Mouse (Mus musculus): ENCODE results near the gene Spaca6. TPM values are rescaled to one million over a fixed set of nuclear protein-coding genes. Genes with fewer than 3 reads are reported as not detected.
"Not testable (repeated sequence)": the region's sequence is repeated elsewhere in the genome, so short reads cannot be mapped to it uniquely, and the experiment has no call there.

Gene Spaca6
- total RNA-seq, 2 experiments from 2014 or later, result 7.0 to 15.8 TPM

GRCm38 (mm10) chr17:17844606-17845005, 17.6 kb downstream of the Spaca6 start:
- not testable (repeated sequence) for DNase-seq

DNA sequence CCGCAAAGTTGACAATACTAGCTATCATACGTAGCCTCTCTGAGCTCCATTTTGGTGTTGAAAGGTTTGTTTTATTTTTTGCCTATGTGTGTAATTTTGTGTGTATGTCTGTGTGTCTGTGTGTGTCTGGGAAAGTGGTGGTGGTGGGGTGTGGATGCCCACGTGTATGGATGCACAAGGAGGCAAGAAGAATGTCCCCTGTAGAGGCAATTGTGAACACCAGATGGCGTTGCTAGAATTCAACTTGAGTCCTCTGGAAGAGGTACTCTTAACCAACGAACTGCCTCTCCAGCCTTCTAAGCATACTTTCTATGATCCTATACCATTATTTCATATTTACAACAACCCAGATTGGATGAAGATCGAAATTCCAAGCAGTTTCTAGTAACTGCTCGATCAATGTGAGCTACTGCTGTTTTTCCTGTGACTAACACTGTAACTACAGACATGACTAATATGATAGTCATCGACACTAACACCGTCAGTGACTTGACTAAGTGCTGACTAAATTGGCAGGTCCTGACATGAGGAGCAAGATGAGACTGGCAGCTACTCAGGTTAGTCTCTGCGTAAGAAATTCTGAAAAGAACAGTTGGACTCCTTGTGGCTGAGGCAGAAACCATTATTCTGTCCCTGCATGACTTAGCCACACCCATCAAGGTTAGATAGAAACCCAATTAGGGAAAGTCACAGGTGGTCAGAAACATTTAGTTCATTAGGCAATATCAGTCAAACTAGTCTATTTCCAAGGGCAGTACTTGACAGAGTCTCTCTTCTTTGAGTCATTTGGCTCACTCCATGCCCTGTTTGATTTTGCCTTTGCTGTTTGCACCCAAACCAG, 18.4 kb downstream of the Spaca6 start:
- DNase-seq, result no peak

GRCm38 (mm10) chr17:17848988-17849387, 22.0 kb downstream of the Spaca6 start:
- DNase-seq, result no peak

- DNase-seq, result no peak
Observed at GRCm38 (mm10) chr17:17849906-17850712, 23.2 kb downstream of the Spaca6 start.

- DNase-seq, result no peak
Observed at GRCm38 (mm10) chr17:17855064-17855838, 28.3 kb downstream of the Spaca6 start, which contains the start of gene Has1. Gene Has1 (minus strand): TSS chr17:17855205.

DNA sequence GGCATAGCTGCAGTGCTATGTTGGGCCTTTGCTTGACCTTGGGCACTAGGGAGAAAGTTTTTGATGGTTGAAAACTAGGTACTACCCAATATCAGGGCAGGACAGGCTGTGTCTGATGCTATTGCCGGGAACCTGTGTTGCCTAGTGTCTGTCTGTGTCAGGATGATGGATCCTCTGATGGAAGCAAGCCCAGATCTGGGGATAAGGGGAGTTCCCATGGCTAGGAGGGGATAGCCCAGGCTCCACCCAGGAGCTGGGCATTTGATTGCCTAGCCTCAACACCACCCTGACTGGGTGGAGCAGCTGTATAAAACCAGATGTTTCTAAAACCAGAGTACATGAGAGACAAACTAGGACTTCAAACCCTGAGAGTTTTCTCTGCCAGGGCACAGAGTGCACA, 29.7 kb downstream of the Spaca6 start:
- no peak for DNase-seq

- DNase-seq, result no peak
Observed at GRCm38 (mm10) chr17:17857446-17857845, 30.5 kb downstream of the Spaca6 start.

DNA sequence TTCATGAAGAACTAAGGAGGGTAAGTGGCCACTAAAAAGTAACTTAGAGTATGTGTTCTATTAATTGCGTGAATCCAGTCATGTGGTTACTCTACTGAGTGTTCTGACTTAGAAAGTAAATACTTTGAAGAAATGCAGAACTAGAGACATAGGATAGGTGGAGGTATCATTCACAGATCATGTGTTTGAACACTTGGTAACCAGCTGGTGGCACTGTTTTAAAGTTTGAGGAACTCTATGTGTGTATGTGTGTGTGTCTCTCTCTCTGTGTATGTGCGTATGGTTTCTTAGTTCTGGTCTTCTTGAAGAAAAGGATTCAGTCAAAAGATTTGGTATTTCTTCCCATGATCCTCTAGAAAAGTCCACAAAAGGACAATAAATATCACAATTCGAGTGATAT, 33.2 kb downstream of the Spaca6 start:
- DNase-seq, result no peak

DNA sequence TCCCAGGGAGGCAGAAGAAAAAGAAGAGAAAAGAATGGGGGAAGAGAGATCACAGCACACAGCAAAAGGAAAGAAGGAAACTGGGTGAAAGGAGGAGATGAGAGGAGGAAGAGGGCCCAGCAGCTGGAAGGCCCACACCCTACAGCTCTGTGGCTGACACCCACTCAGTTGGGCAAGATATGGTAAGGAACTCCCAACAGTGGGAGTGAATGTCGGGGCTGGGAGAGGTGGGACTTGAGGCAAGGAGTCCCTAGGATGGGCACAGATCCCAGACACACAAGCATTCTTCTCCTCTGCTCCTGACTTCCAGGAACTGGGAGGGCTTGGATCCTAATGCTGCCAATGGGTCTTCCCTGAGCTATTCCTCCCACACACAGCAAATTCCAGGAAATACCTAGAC, 35.4 kb downstream of the Spaca6 start:
- peak; percentile 18 for DNase-seq

DNA sequence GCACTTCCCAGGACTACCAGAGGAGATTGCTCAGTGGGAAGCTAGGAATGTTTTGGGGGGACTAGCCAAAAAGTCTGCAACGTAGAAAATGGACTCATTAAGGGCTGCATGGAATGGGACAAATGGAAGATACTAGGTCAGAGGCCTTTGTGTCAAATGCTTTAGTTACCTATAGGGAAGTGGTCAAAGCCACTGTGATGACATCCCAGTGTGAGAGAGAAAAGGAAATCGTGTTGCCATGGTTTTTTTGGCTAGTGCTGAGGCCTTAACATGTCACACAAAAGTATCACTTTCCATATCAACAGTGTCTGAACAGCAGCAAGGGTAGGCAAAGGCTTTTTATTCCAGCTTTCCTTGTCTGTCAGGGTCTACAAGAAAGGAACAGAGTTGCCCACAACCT, 38.2 kb downstream of the Spaca6 start:
- no peak for DNase-seq

GRCm38 (mm10) chr17:17866801-17867469, 40.0 kb downstream of the Spaca6 start:
- DNase-seq, result peak; percentile 18

DNA sequence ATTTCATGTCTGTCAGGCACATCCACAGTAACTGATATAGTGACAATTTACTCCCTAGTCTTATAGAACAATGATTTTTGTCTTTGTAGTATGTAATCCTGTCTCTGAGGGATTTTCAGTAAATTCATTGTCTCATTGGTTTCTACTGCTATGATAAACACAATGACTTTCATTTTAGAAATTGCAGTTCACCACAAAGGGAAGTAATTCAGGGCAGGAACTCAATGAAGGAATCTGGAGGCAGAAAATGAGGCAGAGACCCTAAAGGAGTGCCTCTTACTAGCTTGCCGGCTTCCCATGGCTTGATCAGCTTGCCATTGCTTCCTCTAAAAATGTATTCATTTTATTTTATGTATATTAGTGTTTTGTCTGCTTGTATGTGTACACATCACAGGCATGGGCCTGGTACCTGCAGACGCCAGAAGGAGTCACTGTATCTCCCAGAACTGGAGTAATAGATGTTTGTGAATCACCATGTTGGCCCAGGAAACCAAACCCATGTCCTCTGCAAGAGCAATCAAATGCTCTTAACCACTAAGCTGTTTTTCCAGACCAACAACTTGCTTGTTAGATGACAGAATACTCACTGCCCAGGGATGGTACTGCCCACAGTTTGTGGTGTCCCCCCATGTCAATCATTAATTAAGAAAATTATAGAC, 44.1 kb downstream of the Spaca6 start:
- no peak for DNase-seq

GRCm38 (mm10) chr17:17871697-17872096, 44.7 kb downstream of the Spaca6 start:
- DNase-seq, result no peak

GRCm38 (mm10) chr17:17879347-17879746, 52.4 kb downstream of the Spaca6 start:
- no peak for DNase-seq

GRCm38 (mm10) chr17:17882672-17883071, 55.7 kb downstream of the Spaca6 start:
- DNase-seq, result no peak

DNA sequence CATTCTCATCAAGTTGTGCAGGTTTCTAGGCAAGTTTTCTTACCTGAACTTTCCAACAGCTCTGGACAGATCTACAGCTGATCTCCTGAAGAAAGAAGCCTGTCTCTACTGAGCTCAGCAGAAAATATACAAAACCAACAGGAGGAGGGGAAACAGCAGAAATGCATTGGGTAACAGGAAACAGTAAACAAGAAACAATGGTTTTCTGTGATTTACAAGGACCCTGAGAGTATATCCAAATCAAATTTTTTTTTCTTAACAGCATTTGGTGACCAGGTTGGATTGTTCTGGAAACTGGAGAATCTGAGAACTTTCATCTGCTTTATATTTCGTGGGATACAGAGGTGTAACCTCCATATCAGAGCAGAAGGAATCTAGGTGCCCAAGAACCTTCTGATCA, 56.9 kb downstream of the Spaca6 start, which contains the start of gene Fpr1:
TSS of gene Fpr1 (minus strand) at position 101 of the 400 bp plus-strand sequence.
- DNase-seq, result no peak

DNA sequence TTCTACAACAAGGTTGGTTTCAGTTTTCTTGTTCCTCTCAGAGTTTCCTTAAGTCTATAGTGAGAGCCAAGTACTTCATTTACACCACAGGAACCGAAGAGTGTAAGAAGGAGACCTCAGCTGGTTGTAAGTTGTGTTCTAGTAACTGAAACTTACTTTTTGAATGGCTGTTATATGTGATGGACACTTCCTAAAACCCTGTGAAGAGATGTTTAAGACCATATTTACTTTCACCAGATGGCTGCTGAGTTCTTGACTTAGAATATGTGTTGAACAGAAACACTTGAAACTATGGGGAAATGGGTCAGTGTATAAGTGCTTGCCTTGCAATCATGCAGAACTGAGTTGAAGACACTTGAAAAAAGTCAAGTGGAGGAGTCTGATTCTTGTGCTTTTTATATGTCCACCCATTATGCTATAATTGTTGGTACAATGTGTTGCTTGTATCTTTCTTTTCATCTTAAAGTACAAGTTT, 60.9 kb downstream of the Spaca6 start, which contains the start of the genes Fpr2 and Fpr3:
TSS of gene Fpr2 (plus strand) at position 51 of the 475 bp plus-strand sequence.
TSS of gene Fpr3 (plus strand) at position 79 of the 475 bp plus-strand sequence.
- no peak for DNase-seq

DNA sequence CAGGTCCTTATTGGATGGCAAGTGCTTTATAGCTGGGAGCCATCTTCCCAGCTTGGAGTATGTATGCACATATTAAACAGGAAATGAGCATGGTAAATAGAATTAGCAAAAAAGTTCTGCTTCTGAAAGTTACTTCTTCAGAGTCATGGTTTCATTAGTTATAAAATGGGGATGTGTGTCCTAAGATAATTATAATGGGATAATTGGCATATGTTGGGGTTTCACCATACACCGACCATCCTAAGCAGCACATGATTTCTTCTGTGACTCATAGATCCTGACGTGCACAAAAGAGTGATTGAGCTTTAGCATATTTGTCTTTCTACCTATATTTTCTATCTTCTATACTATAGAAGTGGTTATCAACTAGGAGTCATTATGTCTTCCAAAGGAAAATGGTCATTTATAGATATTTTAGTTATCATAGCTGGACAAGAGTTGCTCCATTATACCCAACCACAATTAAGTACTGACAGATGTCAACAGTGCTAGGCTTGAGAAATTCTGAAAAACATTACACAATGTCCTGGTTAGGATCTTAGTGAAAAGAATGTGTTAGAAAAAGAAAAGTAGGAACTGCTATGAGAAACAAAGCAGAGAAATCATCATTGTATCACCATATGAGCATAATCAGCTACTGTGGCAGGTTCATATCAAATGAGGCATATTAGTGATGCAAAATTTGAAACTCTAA, 62.9 kb downstream of the Spaca6 start:
- DNase-seq, result no peak

Measured in gastrocnemius, postnatal 25 days (tissue).